Mouse (Mus musculus): Measurements from ENCODE around the gene Insc. TPM values are rescaled to one million over a fixed set of nuclear protein-coding genes. Genes with fewer than 3 reads are reported as not detected.

The Insc gene
- polyA plus RNA-seq, 1 experiment: 0.05 TPM

DNA sequence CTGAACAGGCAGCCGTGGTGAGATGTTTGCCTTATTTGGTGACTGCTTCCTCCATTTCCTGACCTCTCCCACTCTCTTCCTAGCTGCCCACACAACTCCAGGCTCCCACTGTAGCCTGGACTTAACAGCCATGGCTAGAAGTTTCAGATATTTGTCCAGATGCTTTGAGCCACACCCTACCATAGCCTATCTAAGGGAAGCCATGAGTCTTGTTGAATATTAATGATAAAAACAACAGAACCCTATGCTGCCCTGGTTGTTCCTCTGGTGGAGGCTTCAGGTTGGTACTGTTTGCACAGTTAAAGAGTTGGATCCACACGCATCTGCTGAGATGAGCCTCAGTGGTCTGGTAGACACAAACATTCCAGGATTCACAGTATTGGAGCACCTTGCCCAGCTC lies 61.8 kb downstream of the Insc start:
- no peaks in the 10 kb centered on the region; the same call in 1 of the 2 replicates for H3K36me3 ChIP-seq (ENCODE audit: control insufficient read depth)
- TF ChIP-seq GATA1 (IDR thresholded peaks at IDR 0.05; ENCODE audit: low read length) (no peak), TAL1 (IDR thresholded peaks at IDR 0.05; ENCODE audit: low read length) (no peak)
- no peaks in the 10 kb centered on the region for H3K4me1 ChIP-seq (ENCODE audit: control insufficient read depth)
- no peaks in the 10 kb centered on the region for H3K9me3 ChIP-seq (ENCODE audit: control insufficient read depth, low read length)
- H3K27me3 ChIP-seq (ENCODE audit: control insufficient read depth): no peaks in the 10 kb centered on the region
- H3K4me3 ChIP-seq (replicated peaks): no peak overlapping the region

DNA sequence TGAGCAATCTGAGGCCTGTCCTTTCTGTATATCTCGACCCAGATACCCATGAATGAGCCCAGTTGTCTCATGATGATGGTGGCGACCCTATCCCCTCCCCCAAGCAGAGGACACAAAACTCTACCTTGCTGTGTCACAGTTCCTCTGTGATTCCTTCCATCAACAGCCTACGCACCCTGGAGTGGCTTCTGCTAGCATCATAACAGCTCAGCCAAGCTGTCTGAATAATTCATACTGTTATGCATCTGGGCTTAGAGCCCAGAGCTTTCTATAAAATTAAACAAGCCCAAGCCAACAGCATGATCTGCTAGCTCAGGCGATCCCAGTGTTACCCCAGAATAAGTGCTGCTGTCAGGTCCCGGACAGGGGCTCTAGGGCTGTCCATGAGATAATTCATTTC lies 63.8 kb downstream of the Insc start:
- H3K9me3 ChIP-seq (ENCODE audit: control insufficient read depth, low read length): no peaks in the 10 kb centered on the region
- H3K36me3 ChIP-seq (ENCODE audit: control insufficient read depth): no peaks in the 10 kb centered on the region; the same call in 1 of the 2 replicates
- H3K27me3 ChIP-seq (ENCODE audit: control insufficient read depth): no peaks in the 10 kb centered on the region
- no peaks in the 10 kb centered on the region for H3K4me1 ChIP-seq (ENCODE audit: control insufficient read depth)
- H3K4me3 ChIP-seq (replicated peaks): no peak overlapping the region
- no peak for TF ChIP-seq GATA1 (IDR thresholded peaks at IDR 0.05; ENCODE audit: low read length)
- no peak for TF ChIP-seq TAL1 (IDR thresholded peaks at IDR 0.05; ENCODE audit: low read length)

GRCm38 (mm10) chr7:114808341-114808740 lies 64.8 kb downstream of the Insc start:
- H3K4me1 ChIP-seq (ENCODE audit: control insufficient read depth): no peaks in the 10 kb centered on the region
- no peak for TF ChIP-seq TAL1 (IDR thresholded peaks at IDR 0.05; ENCODE audit: low read length)
- no peak for TF ChIP-seq GATA1 (IDR thresholded peaks at IDR 0.05; ENCODE audit: low read length)
- H3K27me3 ChIP-seq (ENCODE audit: control insufficient read depth): no peaks in the 10 kb centered on the region
- H3K9me3 ChIP-seq (ENCODE audit: control insufficient read depth, low read length): no peaks in the 10 kb centered on the region
- H3K4me3 ChIP-seq (replicated peaks): no peak overlapping the region
- no peaks in the 10 kb centered on the region; the same call in 1 of the 2 replicates for H3K36me3 ChIP-seq (ENCODE audit: control insufficient read depth)

- no peaks in the 10 kb centered on the region for H3K36me3 ChIP-seq (ENCODE audit: control insufficient read depth)
- no peaks in the 10 kb centered on the region for H3K9me3 ChIP-seq (ENCODE audit: control insufficient read depth, low read length)
- no peaks in the 10 kb centered on the region for H3K27me3 ChIP-seq (ENCODE audit: control insufficient read depth)
- H3K4me1 ChIP-seq (ENCODE audit: control insufficient read depth): no peaks in the 10 kb centered on the region
- H3K4me3 ChIP-seq (replicated peaks): no peak overlapping the region
- no peak for TF ChIP-seq GATA1 (IDR thresholded peaks at IDR 0.05; ENCODE audit: low read length)
- TF ChIP-seq TAL1 (IDR thresholded peaks at IDR 0.05; ENCODE audit: low read length): no peak
Measured at GRCm38 (mm10) chr7:114817291-114817806, 73.9 kb downstream of the Insc start.

DNA sequence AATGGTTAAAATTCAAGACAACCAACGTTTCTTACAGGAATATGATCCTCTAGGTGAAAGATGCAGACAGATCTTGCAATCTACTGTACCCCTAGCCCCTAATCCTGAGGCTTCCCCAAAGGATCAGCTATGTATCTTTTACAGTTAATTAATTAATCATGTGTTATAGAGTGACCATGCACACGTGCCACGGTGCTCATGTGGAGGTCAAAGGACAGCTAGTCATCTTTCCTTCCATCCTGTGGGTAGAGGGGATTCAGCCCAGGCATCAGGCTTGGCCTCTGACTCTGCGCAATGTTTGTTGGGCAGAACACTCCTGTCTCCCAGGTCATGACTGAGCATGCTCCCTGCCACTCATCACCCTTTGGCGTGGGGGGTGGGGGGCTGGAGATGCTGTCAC lies 74.4 kb downstream of the Insc start:
- TF ChIP-seq GATA1 (IDR thresholded peaks at IDR 0.05; ENCODE audit: low read length) (no peak), TAL1 (IDR thresholded peaks at IDR 0.05; ENCODE audit: low read length) (no peak)

GRCm38 (mm10) chr7:114818351-114818750 lies 74.9 kb downstream of the Insc start:
- H3K36me3 ChIP-seq (ENCODE audit: control insufficient read depth): no peaks in the 10 kb centered on the region

More for the DNA sequence above, 74.4 kb downstream of the Insc start:
- H3K9me3 ChIP-seq (ENCODE audit: control insufficient read depth, low read length): no peaks in the 10 kb centered on the region
- no peak overlapping the region for H3K4me3 ChIP-seq (replicated peaks)
- H3K36me3 ChIP-seq (ENCODE audit: control insufficient read depth): no peaks in the 10 kb centered on the region
- H3K27me3 ChIP-seq (ENCODE audit: control insufficient read depth): no peaks in the 10 kb centered on the region
- no peaks in the 10 kb centered on the region for H3K4me1 ChIP-seq (ENCODE audit: control insufficient read depth)

DNA sequence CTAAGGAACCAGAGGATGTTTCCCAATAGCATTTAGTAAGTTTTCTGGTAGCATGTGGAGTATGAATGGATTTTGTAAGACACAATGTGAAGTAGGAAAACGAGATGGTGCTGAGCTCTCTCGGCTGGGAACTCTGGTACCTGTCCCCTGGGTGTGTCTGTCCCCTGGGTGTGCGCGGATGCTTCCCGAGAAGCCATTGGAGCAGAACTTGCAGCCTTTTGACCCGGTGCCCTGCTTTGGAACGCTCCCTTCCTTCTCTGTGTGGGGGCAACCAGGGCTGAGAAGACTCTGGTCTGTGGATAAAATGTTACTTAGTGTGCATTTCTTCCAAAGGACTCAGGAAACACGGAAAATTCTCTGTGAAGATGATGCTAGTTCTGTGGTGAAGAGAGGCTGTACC lies 75.3 kb downstream of the Insc start:
- no peaks in the 10 kb centered on the region for H3K4me1 ChIP-seq (ENCODE audit: control insufficient read depth)
- TF ChIP-seq GATA1 (IDR thresholded peaks at IDR 0.05; ENCODE audit: low read length) (no peak), TAL1 (IDR thresholded peaks at IDR 0.05; ENCODE audit: low read length) (no peak)
- no peaks in the 10 kb centered on the region for H3K9me3 ChIP-seq (ENCODE audit: control insufficient read depth, low read length)
- H3K4me3 ChIP-seq (replicated peaks): no peak overlapping the region
- no peaks in the 10 kb centered on the region for H3K36me3 ChIP-seq (ENCODE audit: control insufficient read depth)
- no peaks in the 10 kb centered on the region for H3K27me3 ChIP-seq (ENCODE audit: control insufficient read depth)

More at GRCm38 (mm10) chr7:114818351-114818750, 74.9 kb downstream of the Insc start:
- Histone ChIP-seq H3K4me3 (replicated peaks) (no peak overlapping the region), H3K4me1 (ENCODE audit: control insufficient read depth) (no peaks in the 10 kb centered on the region), H3K9me3 (ENCODE audit: control insufficient read depth, low read length) (no peaks in the 10 kb centered on the region), H3K27me3 (ENCODE audit: control insufficient read depth) (no peaks in the 10 kb centered on the region)
- TF ChIP-seq TAL1 (IDR thresholded peaks at IDR 0.05; ENCODE audit: low read length) (no peak), GATA1 (IDR thresholded peaks at IDR 0.05; ENCODE audit: low read length) (no peak)

- no peaks in the 10 kb centered on the region for H3K4me1 ChIP-seq (ENCODE audit: control insufficient read depth)
- no peak overlapping the region for H3K4me3 ChIP-seq (replicated peaks)
- H3K9me3 ChIP-seq (ENCODE audit: control insufficient read depth, low read length): no peaks in the 10 kb centered on the region
- H3K36me3 ChIP-seq (ENCODE audit: control insufficient read depth): no peaks in the 10 kb centered on the region; the same call in 1 of the 2 replicates
- TF ChIP-seq GATA1 (IDR thresholded peaks at IDR 0.05; ENCODE audit: low read length): no peak
- TF ChIP-seq TAL1 (IDR thresholded peaks at IDR 0.05; ENCODE audit: low read length): no peak
- no peaks in the 10 kb centered on the region for H3K27me3 ChIP-seq (ENCODE audit: control insufficient read depth)
Measured at GRCm38 (mm10) chr7:114822736-114823135, 79.2 kb downstream of the Insc start.

DNA sequence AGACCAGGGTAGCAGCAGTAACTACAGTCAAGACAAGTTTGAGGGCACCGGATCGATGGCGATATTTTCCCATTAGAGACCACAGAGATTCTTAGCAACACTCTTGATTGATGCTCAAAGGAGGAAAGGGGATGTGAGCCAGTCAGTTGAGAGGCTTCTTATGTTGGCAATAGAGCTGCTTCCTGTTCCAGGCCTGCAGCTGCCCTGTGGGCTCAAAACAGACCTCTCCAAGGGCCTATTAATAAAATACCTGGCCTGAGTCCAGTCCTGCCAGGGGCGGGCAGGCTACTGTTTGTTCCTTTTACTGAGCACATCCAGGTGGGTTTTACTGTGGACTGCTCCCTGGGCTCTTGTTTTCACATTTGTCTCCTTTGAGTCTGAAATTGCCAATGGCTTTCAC lies 83.9 kb downstream of the Insc start:
- TF ChIP-seq GATA1 (IDR thresholded peaks at IDR 0.05; ENCODE audit: low read length) (no peak), TAL1 (IDR thresholded peaks at IDR 0.05; ENCODE audit: low read length) (no peak)
- H3K4me1 ChIP-seq (ENCODE audit: control insufficient read depth): no peaks in the 10 kb centered on the region
- H3K36me3 ChIP-seq (ENCODE audit: control insufficient read depth): no peaks in the 10 kb centered on the region; the same call in 1 of the 2 replicates
- H3K4me3 ChIP-seq (replicated peaks): no peak overlapping the region
- no peaks in the 10 kb centered on the region for H3K9me3 ChIP-seq (ENCODE audit: control insufficient read depth, low read length)
- no peaks in the 10 kb centered on the region for H3K27me3 ChIP-seq (ENCODE audit: control insufficient read depth)

All from erythroblast, embryonic 14.5 days (primary cell).